Mouse (Mus musculus): ENCODE data around the gene Ptgfrn. TPM values are rescaled to one million over a fixed set of nuclear protein-coding genes. Genes with fewer than 3 reads are reported as not detected.

Gene Ptgfrn
- total and polyA plus RNA-seq, 3 experiments = not detected

GRCm38 (mm10) chr3:101109558-101110021, 488 bp downstream of the Ptgfrn start:
- Histone ChIP-seq H3K9ac (ENCODE audit: control insufficient read depth, low read depth, low read length, poor library complexity, severe bottlenecking) (no peak overlapping the region), H3K4me1 (ENCODE audit: control insufficient read depth in 1 of 2, insufficient read depth in 2 of 2, low read length in 2 of 2) (no peaks in the 10 kb centered on the region), H3K79me2 (ENCODE audit: control insufficient read depth, insufficient read depth, low read length, poor library complexity) (no peaks in the 10 kb centered on the region), H3K9me3 (replicated peaks; ENCODE audit: insufficient read depth, low read length) (no peaks in the 10 kb centered on the region), H3K4me3 (ENCODE audit: control insufficient read depth in 1 of 2, insufficient read depth in 1 of 2, low read depth in 2 of 2, low read length in 2 of 2) (no peak overlapping the region), H3K27ac (ENCODE audit: control insufficient read depth, low read depth, low read length) (no peak overlapping the region), H3K36me3 (ENCODE audit: control insufficient read depth in 1 of 2, insufficient read depth in 2 of 2, low read length in 2 of 2) (no peaks in the 10 kb centered on the region), H3K27me3 (ENCODE audit: control insufficient read depth in 1 of 2, insufficient read depth in 2 of 2, low read length in 2 of 2) (no peaks in the 10 kb centered on the region)
- DNase-seq (ENCODE audit: low read depth, low spot score) = no peak
- TF ChIP-seq TBP (IDR thresholded peaks at IDR 0.05; ENCODE audit: low read depth, low read length) (no peak), ZNF384 (IDR thresholded peaks at IDR 0.05; ENCODE audit: low read depth, low read length) (no peak), POLR2A (IDR thresholded peaks at IDR 0.05; ENCODE audit: control insufficient read depth in 1 of 2, insufficient read depth in 1 of 2, low read depth in 1 of 2, low read length in 2 of 2, poor library complexity in 1 of 2) (no peak), CHD2 (IDR thresholded peaks at IDR 0.05; ENCODE audit: low read length) (no peak), POLR2AphosphoS5 (IDR thresholded peaks at IDR 0.05; ENCODE audit: borderline replicate concordance, low read depth, low read length) (no peak), MEF2A (IDR thresholded peaks at IDR 0.05; ENCODE audit: extremely low read depth, insufficient replicate concordance, low read depth, low read length, poor library complexity, severe bottlenecking) (no peak), JUND (IDR thresholded peaks at IDR 0.05; ENCODE audit: low read depth, low read length) (no peak), MAZ (IDR thresholded peaks at IDR 0.05; ENCODE audit: low read depth, low read length) (no peak), MXI1 (IDR thresholded peaks at IDR 0.05; ENCODE audit: low read depth, low read length) (no peak), MYC (IDR thresholded peaks at IDR 0.05; ENCODE audit: low read depth, low read length) (no peak), MAX (IDR thresholded peaks at IDR 0.05; ENCODE audit: low read length) (no peak), E2F4 (IDR thresholded peaks at IDR 0.05; ENCODE audit: borderline replicate concordance, low read depth, low read length) (no peak), NELFE (IDR thresholded peaks at IDR 0.05; ENCODE audit: low read depth, low read length) (no peak), SMC3 (IDR thresholded peaks at IDR 0.05; ENCODE audit: low read depth, low read length) (no peak)

- Histone ChIP-seq H3K4me1 (ENCODE audit: control insufficient read depth in 1 of 2, insufficient read depth in 2 of 2, low read length in 2 of 2) (no peaks in the 10 kb centered on the region), H3K79me2 (ENCODE audit: control insufficient read depth, insufficient read depth, low read length, poor library complexity) (no peaks in the 10 kb centered on the region), H3K9ac (ENCODE audit: control insufficient read depth, low read depth, low read length, poor library complexity, severe bottlenecking) (no peak overlapping the region), H3K4me3 (ENCODE audit: control insufficient read depth in 1 of 2, insufficient read depth in 1 of 2, low read depth in 2 of 2, low read length in 2 of 2) (no peak overlapping the region), H3K27ac (ENCODE audit: control insufficient read depth, low read depth, low read length) (no peak overlapping the region), H3K36me3 (ENCODE audit: control insufficient read depth in 1 of 2, insufficient read depth in 2 of 2, low read length in 2 of 2) (no peaks in the 10 kb centered on the region), H3K27me3 (ENCODE audit: control insufficient read depth in 1 of 2, insufficient read depth in 2 of 2, low read length in 2 of 2) (no peaks in the 10 kb centered on the region), H3K9me3 (replicated peaks; ENCODE audit: insufficient read depth, low read length) (no peaks in the 10 kb centered on the region)
- no peak for DNase-seq (ENCODE audit: low read depth, low spot score)
- TF ChIP-seq POLR2AphosphoS2 (IDR thresholded peaks at IDR 0.05; ENCODE audit: low read length) = no peak
- TF ChIP-seq ZKSCAN1 (IDR thresholded peaks at IDR 0.05; ENCODE audit: low read depth, low read length) = no peak
- no peak for TF ChIP-seq HCFC1 (IDR thresholded peaks at IDR 0.05; ENCODE audit: low read depth, low read length)
These were observed 1.2 kb downstream of the Ptgfrn start for GRCm38 (mm10) chr3:101108848-101109247.
